Mouse (Mus musculus) right cerebral cortex, postnatal 14 days (tissue): Measurements from ENCODE around the gene Apoc1.

Source experiments
- DNase-seq: peaks from one replicate; pipeline ENCODE4 v3.0.0; 2022

The Apoc1 gene

GRCm38 (mm10) chr7:19691873-19692865 lies at the start of gene Apoc1:
Apoc1 (minus strand) TSS chr7:19692660.
- no peak for DNase-seq

DNA sequence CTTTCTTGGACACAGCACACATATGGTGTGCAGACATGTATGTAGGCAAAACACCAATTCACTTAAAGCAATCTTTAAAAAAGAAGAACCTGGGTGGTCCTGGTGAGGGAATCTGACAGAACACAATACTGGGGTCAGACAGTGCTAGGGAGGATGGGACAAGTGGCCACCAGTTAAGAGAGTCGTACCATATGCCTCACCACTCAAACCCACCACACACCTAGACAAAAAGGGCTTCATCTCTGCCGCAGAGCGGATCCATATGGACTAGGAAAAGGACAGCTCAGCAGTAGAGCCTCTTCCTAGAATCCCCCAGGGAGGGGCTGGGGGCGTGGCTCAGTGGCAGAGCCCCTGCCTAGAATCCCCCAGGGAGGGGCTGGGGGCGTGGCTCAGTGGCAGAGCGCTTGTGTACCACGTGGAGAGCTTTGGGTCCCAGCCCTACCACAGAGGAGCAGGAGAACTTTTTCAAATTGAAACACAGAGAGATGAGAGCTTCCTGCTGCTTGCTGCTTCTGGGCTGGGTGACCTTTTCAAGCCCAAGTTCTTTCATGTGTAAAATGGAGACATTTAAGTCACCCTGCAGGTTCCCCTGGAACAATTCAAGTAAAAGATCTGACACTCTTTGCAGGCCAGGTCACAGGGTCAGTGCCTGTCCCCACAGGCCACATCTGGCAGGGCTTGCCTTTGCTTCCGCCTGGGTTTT lies 49.0 kb upstream of the Apoc1 start:
- DNase-seq = no peak

- DNase-seq = peak; percentile 32
Observed at GRCm38 (mm10) chr7:19740269-19740668, 47.8 kb upstream of the Apoc1 start.

- no peak for DNase-seq
Observed at GRCm38 (mm10) chr7:19738771-19739170, 46.3 kb upstream of the Apoc1 start.

GRCm38 (mm10) chr7:19736389-19737057 lies 44.1 kb upstream of the Apoc1 start:
- no peak for DNase-seq

- DNase-seq = no peak
Observed at GRCm38 (mm10) chr7:19734178-19734666, 41.8 kb upstream of the Apoc1 start.

- no peak for DNase-seq
Observed at GRCm38 (mm10) chr7:19726541-19726940, 34.1 kb upstream of the Apoc1 start.

GRCm38 (mm10) chr7:19724167-19724566 lies 31.7 kb upstream of the Apoc1 start:
- no peak for DNase-seq

- no peak for DNase-seq
Observed at GRCm38 (mm10) chr7:19722754-19723195, 30.3 kb upstream of the Apoc1 start.

- DNase-seq = no peak
Observed at GRCm38 (mm10) chr7:19719200-19719599, 26.7 kb upstream of the Apoc1 start.

DNA sequence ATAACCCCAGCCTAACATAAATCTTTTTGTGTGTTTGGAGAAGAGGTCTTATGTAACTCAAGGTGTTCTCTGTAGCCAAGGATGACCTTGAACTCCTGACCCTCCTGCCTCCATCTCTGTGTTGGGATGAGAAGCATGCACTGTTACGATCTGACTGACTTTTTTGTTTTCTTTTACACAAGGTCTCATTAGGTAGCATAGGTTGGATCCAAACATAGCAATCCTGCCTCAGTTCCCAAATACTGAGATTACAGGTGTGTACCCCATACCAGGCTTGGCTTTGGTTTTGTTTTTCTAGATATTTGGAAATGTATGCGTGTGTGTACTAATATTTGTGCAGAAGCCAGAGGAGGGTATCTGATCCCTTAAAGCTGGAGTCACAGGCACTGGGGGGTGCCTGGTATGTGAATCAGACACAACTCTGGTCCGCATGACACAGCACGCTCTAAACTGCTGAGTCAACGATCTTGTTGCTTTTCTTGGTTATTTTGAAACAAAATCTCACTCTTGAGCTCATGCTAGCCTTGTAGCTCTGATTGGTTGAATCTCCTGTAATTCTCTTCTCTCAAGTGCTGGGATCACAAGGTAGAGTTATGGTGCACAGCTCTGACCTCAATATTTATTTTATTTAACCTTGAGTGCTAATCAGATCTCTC lies 26.0 kb upstream of the Apoc1 start:
- DNase-seq = no peak

- no peak for DNase-seq
Observed at GRCm38 (mm10) chr7:19717346-19717745, 24.9 kb upstream of the Apoc1 start.

DNA sequence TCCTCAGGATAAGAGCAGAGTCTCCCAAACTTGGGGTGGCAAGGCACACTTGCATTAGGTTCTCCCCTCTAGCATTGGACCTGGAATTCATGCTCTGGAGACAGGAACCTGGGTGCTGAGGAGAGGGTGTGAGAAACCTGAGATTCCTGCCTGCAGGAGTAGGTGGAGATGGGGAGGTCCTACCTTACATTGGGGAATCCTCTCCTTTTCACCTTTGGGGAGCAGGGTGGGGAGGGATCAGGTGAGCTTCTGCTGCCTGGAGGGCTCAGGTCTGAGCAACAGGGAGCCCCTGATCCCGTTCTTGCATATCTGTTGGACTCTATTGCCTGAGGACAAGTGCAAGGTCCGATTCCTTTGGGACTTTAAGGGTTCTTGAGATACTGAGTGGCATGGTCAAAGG lies 24.4 kb upstream of the Apoc1 start:
- no peak for DNase-seq

- no peak for DNase-seq
Observed at GRCm38 (mm10) chr7:19716055-19716682, 23.7 kb upstream of the Apoc1 start.

DNA sequence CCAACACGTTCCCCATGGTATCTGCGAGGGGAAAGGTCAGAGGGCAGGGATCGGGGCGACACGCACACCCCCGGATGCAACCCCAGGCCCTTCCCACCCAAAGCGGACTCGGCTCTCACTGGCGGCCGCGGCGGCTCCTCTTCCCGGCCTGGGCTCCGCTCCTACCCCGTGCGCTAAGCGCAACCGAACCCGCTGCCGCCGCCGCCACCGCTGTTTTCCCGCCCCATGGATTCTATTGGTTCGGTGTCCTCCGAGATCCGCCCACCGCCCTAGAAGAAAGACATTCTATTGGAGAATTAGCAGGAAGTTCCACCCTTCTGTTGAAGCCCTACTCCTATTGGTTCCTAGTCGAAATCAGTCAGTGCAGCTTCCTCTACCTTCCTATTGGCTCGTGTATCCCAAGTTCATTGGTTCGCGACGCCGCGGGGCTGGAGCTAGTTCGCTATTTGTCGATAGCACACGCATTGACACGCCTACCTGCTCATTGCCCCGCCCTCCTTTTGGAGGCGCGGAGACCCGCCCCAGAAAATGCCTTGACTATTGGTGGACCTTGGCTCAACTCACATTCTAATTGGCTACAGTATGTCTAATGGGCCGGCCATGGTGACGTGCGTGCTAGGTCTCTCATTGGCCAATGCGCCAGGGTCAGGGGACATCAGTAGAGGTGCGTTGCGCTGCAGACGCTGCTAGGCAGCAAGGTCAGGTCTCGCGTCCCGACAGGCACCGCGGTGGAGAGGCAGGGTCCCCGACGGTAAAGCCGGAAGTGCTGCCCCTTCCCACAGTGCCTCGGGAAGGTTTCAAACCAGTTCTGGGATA lies 23.0 kb upstream of the Apoc1 start, which contains the start of gene Tomm40:
Tomm40 (minus strand) TSS at position 200 of the 816 bp plus-strand sequence.
- DNase-seq = peak; percentile 97

- no peak for DNase-seq
Observed at GRCm38 (mm10) chr7:19714836-19715235, 22.4 kb upstream of the Apoc1 start.

- DNase-seq = no peak
Observed at GRCm38 (mm10) chr7:19713598-19713997, 21.1 kb upstream of the Apoc1 start.

- no peak for DNase-seq
Observed at GRCm38 (mm10) chr7:19713196-19713595, 20.7 kb upstream of the Apoc1 start.

DNA sequence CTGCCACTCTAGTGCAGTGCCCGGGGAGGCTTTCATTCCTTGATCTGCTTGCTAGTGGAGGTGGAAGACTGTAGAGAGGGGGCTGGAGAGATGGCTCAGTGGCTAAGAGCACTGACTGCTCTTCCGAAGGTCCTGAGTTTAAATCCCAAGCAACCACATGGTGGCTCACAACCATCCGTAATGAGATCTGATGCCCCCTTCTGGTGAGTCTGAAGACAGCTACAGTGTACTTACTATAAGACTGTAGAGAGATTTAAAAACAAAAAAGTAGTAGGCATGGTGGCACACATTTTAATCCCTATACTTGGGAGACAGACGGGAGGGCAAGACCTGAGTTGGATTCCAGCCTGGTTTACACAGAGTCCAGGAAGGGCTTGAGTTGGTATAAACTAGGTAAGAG lies 20.0 kb upstream of the Apoc1 start:
- no peak for DNase-seq

DNA sequence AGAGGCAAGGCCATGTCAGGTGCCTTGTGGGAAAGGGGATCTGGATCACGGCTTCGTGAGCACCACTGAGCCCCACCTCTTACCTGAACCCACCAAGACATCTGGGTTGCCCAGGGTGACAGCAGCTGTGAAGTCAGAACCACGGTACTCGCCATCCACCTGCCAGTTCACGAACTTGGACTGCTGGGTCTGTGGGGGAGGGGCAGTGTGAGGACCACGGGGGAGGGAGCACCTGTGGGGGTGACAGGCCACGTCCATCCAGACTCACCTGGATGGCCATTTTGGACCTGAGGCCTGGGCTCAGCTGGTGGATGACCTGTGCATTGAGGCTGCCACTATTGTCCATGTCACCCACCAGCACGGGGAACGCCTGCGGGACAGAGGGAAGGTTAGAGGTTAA lies 18.2 kb upstream of the Apoc1 start:
- DNase-seq = no peak

DNA sequence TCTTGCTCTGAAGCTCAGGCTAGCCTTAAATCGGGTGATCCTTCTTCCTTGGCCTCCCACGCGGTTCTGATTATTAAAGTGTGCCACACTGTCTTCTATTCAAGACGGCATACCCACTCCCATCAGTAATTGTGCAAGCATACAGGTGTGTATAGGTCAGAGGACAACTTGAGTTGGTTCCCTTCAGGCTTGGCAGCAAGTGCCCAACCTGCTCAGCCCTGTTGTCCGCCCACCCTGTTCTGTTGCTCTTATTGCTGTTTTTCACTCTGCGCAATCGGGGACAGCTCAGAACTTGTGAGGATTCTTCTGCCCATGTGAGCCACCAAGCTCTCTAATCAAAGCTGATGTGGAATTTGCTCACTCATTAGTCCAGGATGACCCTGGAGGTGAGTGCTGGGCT lies 12.8 kb upstream of the Apoc1 start:
- no peak for DNase-seq
